Mouse (Mus musculus): Measurements from ENCODE around the gene Resf1. TPM values are rescaled to one million over a fixed set of nuclear protein-coding genes. Genes with fewer than 3 reads are reported as not detected.

The Resf1 gene
- 124 TPM for polyA plus RNA-seq (2017; shearing (Covaris generic))

DNA sequence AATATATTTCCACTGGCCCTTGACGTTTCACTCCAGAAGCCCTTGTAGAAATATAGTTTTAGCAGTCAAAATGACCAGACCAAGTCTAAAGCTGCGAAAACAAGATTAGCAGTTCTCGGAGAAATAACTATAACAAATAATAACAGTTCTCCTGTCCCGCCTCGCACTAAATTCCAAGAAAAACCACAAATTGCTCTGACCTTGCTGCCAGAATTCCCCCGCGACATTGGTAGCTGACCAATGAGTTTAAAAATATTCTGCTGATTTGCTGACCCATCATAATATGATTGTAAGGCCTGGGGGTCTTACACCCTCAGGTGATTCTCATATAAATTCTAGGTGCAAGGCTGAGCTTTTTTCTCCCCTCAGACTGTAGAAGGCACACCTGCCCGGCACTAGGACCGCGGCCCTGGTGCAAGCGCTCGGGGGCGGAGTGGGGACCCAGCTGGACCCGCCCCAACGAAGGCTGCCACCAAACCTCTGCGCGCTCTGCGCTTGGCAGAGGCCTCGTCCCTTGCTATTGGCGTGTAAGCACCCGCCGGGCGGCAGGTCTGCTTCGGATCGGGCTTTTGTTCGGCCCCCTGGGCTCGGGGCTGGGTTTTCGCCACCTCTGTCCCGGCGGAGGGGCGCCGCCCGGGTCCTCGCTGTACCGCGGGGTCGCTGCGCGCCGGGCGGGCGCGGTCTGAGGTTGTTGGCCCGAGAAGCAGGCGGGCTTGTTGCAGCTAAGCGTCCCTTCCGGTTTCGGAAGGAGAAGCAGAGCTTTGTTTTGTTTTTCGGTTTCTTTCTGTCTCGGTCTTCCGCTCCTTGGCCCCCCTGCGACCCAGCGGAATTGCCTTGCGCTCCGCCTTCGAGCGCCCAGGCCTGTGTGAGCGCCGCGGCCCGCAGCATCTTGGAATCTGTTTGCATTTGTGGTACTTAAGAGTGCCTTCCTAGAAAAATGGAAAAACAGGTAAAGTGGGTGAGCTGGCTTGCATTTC is at the start of gene Resf1:
TSS of gene Resf1 (plus strand) at position 459 of the 977 bp plus-strand sequence.

Other genes starting within 250 kb of the Resf1 start
- gene Dennd5b, start 207.7 kb upstream of the Resf1 start, polyA plus RNA-seq (2017; shearing (Covaris generic)), result 0.56 TPM
- not detected for gene Gm10203, start 179.2 kb upstream of the Resf1 start, polyA plus RNA-seq (2017; shearing (Covaris generic))
- 11.9 TPM for gene Etfbkmt, start 169.6 kb upstream of the Resf1 start, polyA plus RNA-seq (2017; shearing (Covaris generic))
- 20.7 TPM for gene Amn1, start 120.7 kb upstream of the Resf1 start, polyA plus RNA-seq (2017; shearing (Covaris generic))
- 1.7 TPM for gene Bicd1, start 99.5 kb downstream of the Resf1 start, polyA plus RNA-seq (2017; shearing (Covaris generic))

All from effector memory CD4-positive, alpha-beta T cell, adult 5 months (primary cell).